Mouse (Mus musculus): Measurements from ENCODE around the gene Pdcd7. TPM values are rescaled to one million over a fixed set of nuclear protein-coding genes. Genes with fewer than 3 reads are reported as not detected.
A peak's percentile ranks its signal among the peaks of the same experiment; 100 is the strongest.

The Pdcd7 gene
- polyA plus RNA-seq, 1 experiment from 2014 or later, result 4.4 TPM

- H3K36me3 ChIP-seq (replicated peaks; ENCODE audit: insufficient read depth, low read length), result peaks cover 61% of the 10 kb centered on the region
- TF ChIP-seq EP300 (IDR thresholded peaks at IDR 0.05; ENCODE audit: low read depth) (peak; percentile 66), CTCF (IDR thresholded peaks at IDR 0.05; ENCODE audit: low read depth) (no peak)
- H3K4me3 ChIP-seq (ENCODE audit: low read depth, low read length), result no peak overlapping the region
- H3K9me3 ChIP-seq (ENCODE audit: low read length), result no peaks in the 10 kb centered on the region
- ATAC-seq (peak; percentile 66), DNase-seq (no peak)
- H3K4me2 ChIP-seq (ENCODE audit: low read depth, low read length), result no peak overlapping the region
- WGBS (ENCODE audit: insufficient replicate concordance), result 67% methylated on average over 4 of the region's 4 CpGs
- peak overlapping the region; percentile 89 for H3K27ac ChIP-seq (ENCODE audit: low read depth)
- no peak overlapping the region for H3K9ac ChIP-seq (replicated peaks)
- peaks cover 12% of the 10 kb centered on the region for H3K4me1 ChIP-seq (ENCODE audit: insufficient read depth)
- H3K27me3 ChIP-seq (ENCODE audit: insufficient read depth, low read length), result no peaks in the 10 kb centered on the region
Measured at GRCm38 (mm10) chr9:65304300-65304699, 41.6 kb upstream of the Pdcd7 start.

GRCm38 (mm10) chr9:65306672-65307071 is 39.2 kb upstream of the Pdcd7 start:
- Histone ChIP-seq H3K27ac (ENCODE audit: low read depth) (peak overlapping the region; percentile 89), H3K27me3 (ENCODE audit: insufficient read depth, low read length) (no peaks in the 10 kb centered on the region), H3K4me2 (ENCODE audit: low read depth, low read length) (no peak overlapping the region), H3K9ac (replicated peaks) (peak overlapping the region; percentile 13; the same call in 1 of the 2 replicates), H3K9me3 (ENCODE audit: low read length) (no peaks in the 10 kb centered on the region), H3K4me1 (ENCODE audit: insufficient read depth) (peaks cover 12% of the 10 kb centered on the region), H3K36me3 (replicated peaks; ENCODE audit: insufficient read depth, low read length) (peaks cover 50% of the 10 kb centered on the region), H3K4me3 (ENCODE audit: low read depth, low read length) (no peak overlapping the region)
- 65% methylated on average over 2 of the region's 2 CpGs for WGBS (ENCODE audit: insufficient replicate concordance)
- DNase-seq (peak; percentile 42), ATAC-seq (peak; percentile 75)
- peak; percentile 58 for TF ChIP-seq EP300 (IDR thresholded peaks at IDR 0.05; ENCODE audit: low read depth)
- no peak for TF ChIP-seq CTCF (IDR thresholded peaks at IDR 0.05; ENCODE audit: low read depth)

- H3K9me3 ChIP-seq (ENCODE audit: low read length), result no peaks in the 10 kb centered on the region
- H3K4me2 ChIP-seq (ENCODE audit: low read depth, low read length), result no peak overlapping the region
- TF ChIP-seq EP300 (IDR thresholded peaks at IDR 0.05; ENCODE audit: low read depth) (peak; percentile 45; the same call in 1 of the 2 replicates), CTCF (IDR thresholded peaks at IDR 0.05; ENCODE audit: low read depth) (no peak)
- no peak overlapping the region for H3K9ac ChIP-seq (replicated peaks)
- H3K27ac ChIP-seq (ENCODE audit: low read depth), result peak overlapping the region; percentile 89
- 49% methylated on average over 1 of the region's 1 CpGs for WGBS (ENCODE audit: insufficient replicate concordance)
- no peaks in the 10 kb centered on the region for H3K27me3 ChIP-seq (ENCODE audit: insufficient read depth, low read length)
- ATAC-seq, result peak; percentile 15; the same call in 1 of the 2 replicates
- H3K36me3 ChIP-seq (replicated peaks; ENCODE audit: insufficient read depth, low read length), result peaks cover 54% of the 10 kb centered on the region
- H3K4me1 ChIP-seq (ENCODE audit: insufficient read depth), result peaks cover 8% of the 10 kb centered on the region; the same call in 1 of the 2 replicates
- H3K4me3 ChIP-seq (ENCODE audit: low read depth, low read length), result no peak overlapping the region
- DNase-seq, result no peak
Measured at GRCm38 (mm10) chr9:65308011-65308410, 37.9 kb upstream of the Pdcd7 start.

GRCm38 (mm10) chr9:65312669-65313357 is 33.1 kb upstream of the Pdcd7 start:
- Histone ChIP-seq H3K4me3 (ENCODE audit: low read depth, low read length) (no peak overlapping the region), H3K9ac (replicated peaks) (no peak overlapping the region), H3K9me3 (ENCODE audit: low read length) (no peaks in the 10 kb centered on the region), H3K27ac (ENCODE audit: low read depth) (no peak overlapping the region), H3K36me3 (replicated peaks; ENCODE audit: insufficient read depth, low read length) (peaks cover 52% of the 10 kb centered on the region), H3K27me3 (ENCODE audit: insufficient read depth, low read length) (no peaks in the 10 kb centered on the region), H3K4me1 (ENCODE audit: insufficient read depth) (0 out of 2 replicates have a peak, but pooled peaks cover 5% of the 10 kb centered on the region), H3K4me2 (ENCODE audit: low read depth, low read length) (no peak overlapping the region)
- TF ChIP-seq CTCF (IDR thresholded peaks at IDR 0.05; ENCODE audit: low read depth) (no peak), EP300 (IDR thresholded peaks at IDR 0.05; ENCODE audit: low read depth) (no peak)
- 95% methylated on average over 4 of the region's 4 CpGs for WGBS (ENCODE audit: insufficient replicate concordance)
- DNase-seq (no peak), ATAC-seq (peak; percentile 37)

GRCm38 (mm10) chr9:65313846-65314245 is 32.1 kb upstream of the Pdcd7 start:
- ATAC-seq (no peak), DNase-seq (no peak)
- H3K9ac ChIP-seq (replicated peaks), result no peak overlapping the region
- H3K4me3 ChIP-seq (ENCODE audit: low read depth, low read length), result no peak overlapping the region
- no peak overlapping the region for H3K4me2 ChIP-seq (ENCODE audit: low read depth, low read length)
- H3K4me1 ChIP-seq (ENCODE audit: insufficient read depth), result 0 out of 2 replicates have a peak, but pooled peaks cover under 1% of the 10 kb centered on the region
- TF ChIP-seq EP300 (IDR thresholded peaks at IDR 0.05; ENCODE audit: low read depth) (no peak), CTCF (IDR thresholded peaks at IDR 0.05; ENCODE audit: low read depth) (no peak)
- H3K9me3 ChIP-seq (ENCODE audit: low read length), result no peaks in the 10 kb centered on the region
- WGBS (ENCODE audit: insufficient replicate concordance), result 78% methylated on average over 1 of the region's 1 CpGs
- H3K27me3 ChIP-seq (ENCODE audit: insufficient read depth, low read length), result no peaks in the 10 kb centered on the region
- H3K36me3 ChIP-seq (replicated peaks; ENCODE audit: insufficient read depth, low read length), result peaks cover 47% of the 10 kb centered on the region
- no peak overlapping the region for H3K27ac ChIP-seq (ENCODE audit: low read depth)

- peaks cover 68% of the 10 kb centered on the region for H3K36me3 ChIP-seq (replicated peaks; ENCODE audit: insufficient read depth, low read length)
- H3K4me3 ChIP-seq (ENCODE audit: low read depth, low read length), result no peak overlapping the region
- TF ChIP-seq CTCF (IDR thresholded peaks at IDR 0.05; ENCODE audit: low read depth), result no peak
- TF ChIP-seq EP300 (IDR thresholded peaks at IDR 0.05; ENCODE audit: low read depth), result no peak; the same call in 1 of the 2 replicates
- no peak overlapping the region for H3K4me2 ChIP-seq (ENCODE audit: low read depth, low read length)
- ATAC-seq (peak; percentile 71), DNase-seq (no peak)
- 76% methylated on average over 11 of the region's 11 CpGs for WGBS (ENCODE audit: insufficient replicate concordance)
- peak overlapping the region; percentile 44; the same call in 1 of the 2 replicates for H3K27ac ChIP-seq (ENCODE audit: low read depth)
- H3K4me1 ChIP-seq (ENCODE audit: insufficient read depth), result no peaks in the 10 kb centered on the region
- H3K9ac ChIP-seq (replicated peaks), result no peak overlapping the region
- H3K27me3 ChIP-seq (ENCODE audit: insufficient read depth, low read length), result no peaks in the 10 kb centered on the region
- H3K9me3 ChIP-seq (ENCODE audit: low read length), result no peaks in the 10 kb centered on the region
Measured at GRCm38 (mm10) chr9:65322255-65322900, 23.5 kb upstream of the Pdcd7 start.

Data from liver, postnatal 0 days (tissue).